Mouse (Mus musculus) liver, embryonic 14.5 days (tissue): ENCODE data around the gene Ppargc1a.

ENCODE experiments used
- CTCF ChIP-seq: IDR thresholded peaks from 2 replicates; pipeline ENCODE4 v1.5.1; 2016; ENCODE audit warnings: antibody characterized with exemption, low read depth, control low read depth
- EP300 ChIP-seq: IDR thresholded peaks from 2 replicates; pipeline ENCODE4 v1.6.1; 2016; ENCODE audit warnings: antibody characterized with exemption, low read depth

DNA sequence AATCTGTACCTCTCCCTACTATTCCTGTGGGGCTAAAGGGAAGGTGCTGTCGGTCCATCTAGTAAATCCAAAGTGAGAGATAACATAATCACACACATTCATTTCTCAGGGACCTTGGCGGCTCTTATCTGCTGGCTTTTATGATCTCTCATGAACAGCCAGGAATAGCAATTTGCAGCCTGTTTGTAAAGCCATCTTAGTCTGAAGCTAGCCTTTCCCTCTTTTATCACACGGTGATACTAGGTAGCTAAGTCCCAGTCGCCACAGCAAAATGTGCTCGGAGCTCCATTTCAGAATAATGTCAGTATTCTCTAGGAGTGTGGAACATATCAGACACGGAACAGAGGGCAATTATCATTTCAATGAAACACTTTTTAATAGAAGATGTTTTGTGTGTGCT, 29.2 kb downstream of the Ppargc1a start:
- no peak for TF ChIP-seq CTCF
- no peak for TF ChIP-seq EP300
